Mouse (Mus musculus) adrenal gland, postnatal 4 days (tissue): ENCODE measurements around the gene Tenm3. TPM values are rescaled to one million over a fixed set of nuclear protein-coding genes. Genes with fewer than 3 reads are reported as not detected.

Source experiments
- DNase-seq, 2 experiments: peaks; one replicate each; pipeline ENCODE4 v3.0.0; 2021 to 2022; ENCODE audit warnings: low spot score in 2 of 2, mixed read lengths in 2 of 2
- total RNA-seq, 2 experiments: library from RNA; stranded (reverse); gene quantifications; 2 replicates each; pipeline ENCODE4 v1.2.3; 2021

Tenm3 gene
- total RNA-seq, 2 experiments from 2014 or later = 34.8 to 38.3 TPM

GRCm38 (mm10) chr8:48672471-48672870 is 171.3 kb downstream of the Tenm3 start:
- no peak for DNase-seq

- no peak for DNase-seq
These were observed 172.4 kb downstream of the Tenm3 start for GRCm38 (mm10) chr8:48671318-48671717.

- no peak for DNase-seq
These were observed 172.9 kb downstream of the Tenm3 start for GRCm38 (mm10) chr8:48670895-48671294.

- no peak for DNase-seq
These were observed 173.4 kb downstream of the Tenm3 start for GRCm38 (mm10) chr8:48670387-48670786.

GRCm38 (mm10) chr8:48665193-48665592 is 178.6 kb downstream of the Tenm3 start:
- DNase-seq = no peak

- DNase-seq = no peak
These were observed 184.5 kb downstream of the Tenm3 start for GRCm38 (mm10) chr8:48659226-48659625.

GRCm38 (mm10) chr8:48655381-48656043 is 188.2 kb downstream of the Tenm3 start:
- DNase-seq = no peak

- no peak for DNase-seq
These were observed 193.9 kb downstream of the Tenm3 start for GRCm38 (mm10) chr8:48649845-48650244.

- no peak for DNase-seq
These were observed 194.3 kb downstream of the Tenm3 start for GRCm38 (mm10) chr8:48649415-48649814.

GRCm38 (mm10) chr8:48646110-48646509 is 197.6 kb downstream of the Tenm3 start:
- DNase-seq = no peak

- no peak for DNase-seq
These were observed 205.6 kb downstream of the Tenm3 start for GRCm38 (mm10) chr8:48638129-48638528.

- DNase-seq = no peak
These were observed 206.8 kb downstream of the Tenm3 start for GRCm38 (mm10) chr8:48636979-48637378.

- DNase-seq = no peak
These were observed 207.9 kb downstream of the Tenm3 start for GRCm38 (mm10) chr8:48635815-48636214.

- no peak for DNase-seq
These were observed 210.3 kb downstream of the Tenm3 start for GRCm38 (mm10) chr8:48633426-48633825.

GRCm38 (mm10) chr8:48622517-48623153 is 221.1 kb downstream of the Tenm3 start:
- DNase-seq = no peak

GRCm38 (mm10) chr8:48615088-48615487 is 228.7 kb downstream of the Tenm3 start:
- no peak for DNase-seq

GRCm38 (mm10) chr8:48611934-48612512 is 231.7 kb downstream of the Tenm3 start:
- DNase-seq = no peak

GRCm38 (mm10) chr8:48611126-48611525 is 232.6 kb downstream of the Tenm3 start:
- no peak for DNase-seq

- no peak for DNase-seq
These were observed 233.4 kb downstream of the Tenm3 start for GRCm38 (mm10) chr8:48610316-48610715.

- DNase-seq = no peak
These were observed 234.1 kb downstream of the Tenm3 start for GRCm38 (mm10) chr8:48609684-48610083.

GRCm38 (mm10) chr8:48604190-48604897 is 239.4 kb downstream of the Tenm3 start:
- no peak for DNase-seq
